Mouse (Mus musculus): ENCODE results near the gene Sohlh2.

GRCm38 (mm10) chr3:55193351-55193750, 11.5 kb downstream of the Sohlh2 start:
- TF ChIP-seq POLR2A (IDR thresholded peaks at IDR 0.05; ENCODE audit: low read depth, low read length): no peak
- no peak for TF ChIP-seq CTCF (IDR thresholded peaks at IDR 0.05; ENCODE audit: extremely low read depth, insufficient read depth, insufficient read length, insufficient replicate concordance)
